Mouse (Mus musculus): ENCODE measurements around the gene Hist2h3c2. TPM values are rescaled to one million over a fixed set of nuclear protein-coding genes. Genes with fewer than 3 reads are reported as not detected.

Gene Hist2h3c2
- total and polyA plus RNA-seq, 3 experiments = 8.2 to 2,744 (median 1,897) TPM

DNA sequence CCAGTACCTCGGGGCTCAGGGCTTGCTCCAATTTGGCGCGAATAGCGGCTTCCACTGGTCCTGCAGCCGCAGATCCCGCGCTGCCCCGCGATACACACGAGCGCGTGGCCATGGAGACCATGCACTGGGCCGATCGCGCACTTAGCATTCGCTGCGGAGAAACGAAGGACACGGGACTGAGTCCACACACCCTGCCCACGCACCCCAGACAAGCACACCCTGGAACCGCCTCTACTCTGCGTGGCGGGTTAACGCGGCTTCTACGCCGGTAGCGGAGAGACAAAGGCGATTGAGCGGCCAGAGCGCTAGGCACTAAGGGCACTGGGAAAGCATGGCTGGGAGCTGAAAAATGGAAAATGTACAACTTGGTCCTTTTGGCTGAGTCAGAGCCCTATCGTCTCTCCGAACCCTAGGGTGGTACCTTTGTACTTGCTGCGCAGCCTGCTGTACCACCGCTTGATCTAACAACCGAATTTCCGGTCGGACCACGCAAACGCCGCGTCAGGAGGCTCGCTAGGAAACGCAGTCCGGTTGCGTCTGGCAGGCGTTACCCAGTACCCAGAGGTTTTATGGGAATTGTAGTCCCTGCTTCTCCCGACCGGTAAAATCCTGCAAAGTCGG lies 41.7 kb downstream of the Hist2h3c2 start:
- Histone ChIP-seq H3K27me3 (ENCODE audit: control insufficient read depth in 1 of 2, insufficient read depth in 2 of 2, low read length in 2 of 2) (no peaks in the 10 kb centered on the region), H3K27ac (ENCODE audit: control insufficient read depth, low read depth, low read length) (peak overlapping the region; percentile 87), H3K36me3 (ENCODE audit: control insufficient read depth in 1 of 2, insufficient read depth in 2 of 2, low read length in 2 of 2) (peaks cover 0 to 16% of the 10 kb centered on the region in 2 experiments; a peak in 2 of 4 replicates), H3K9me3 (replicated peaks; ENCODE audit: insufficient read depth, low read length) (no peaks in the 10 kb centered on the region), H3K79me2 (ENCODE audit: control insufficient read depth, insufficient read depth, low read length, poor library complexity) (peaks cover 9% of the 10 kb centered on the region; the same call in 1 of the 2 replicates), H3K9ac (ENCODE audit: control insufficient read depth, low read depth, low read length, poor library complexity, severe bottlenecking) (peak overlapping the region; percentile 79), H3K4me1 (ENCODE audit: control insufficient read depth in 1 of 2, insufficient read depth in 2 of 2, low read length in 2 of 2) (peaks cover 12 to 22% of the 10 kb centered on the region in 2 experiments), H3K4me3 (ENCODE audit: control insufficient read depth in 1 of 2, insufficient read depth in 1 of 2, low read depth in 2 of 2, low read length in 2 of 2) (peak overlapping the region; percentile 60 to 61)
- peak; percentile 99 for DNase-seq (ENCODE audit: low read depth, low spot score)
- peak; percentile 100 for TF ChIP-seq NELFE (IDR thresholded peaks at IDR 0.05; ENCODE audit: low read depth, low read length)
- no peak for TF ChIP-seq ZKSCAN1 (IDR thresholded peaks at IDR 0.05; ENCODE audit: low read depth, low read length)
- TF ChIP-seq POLR2AphosphoS5 (IDR thresholded peaks at IDR 0.05; ENCODE audit: borderline replicate concordance, low read depth, low read length) = peak; percentile 96; the same call in 1 of the 2 replicates
- TF ChIP-seq GABPA (IDR thresholded peaks at IDR 0.05; ENCODE audit: low read depth, low read length) = no peak
- TF ChIP-seq BHLHE40 (IDR thresholded peaks at IDR 0.05; ENCODE audit: borderline replicate concordance, low read depth, low read length) = peak; percentile 10
- peak; percentile 83 for TF ChIP-seq CHD2 (IDR thresholded peaks at IDR 0.05; ENCODE audit: low read length)
- TF ChIP-seq MXI1 (IDR thresholded peaks at IDR 0.05; ENCODE audit: low read depth, low read length) = peak; percentile 83
- TF ChIP-seq ELF1 (IDR thresholded peaks at IDR 0.05; ENCODE audit: low read depth, low read length) = peak; percentile 92
- peak; percentile 33; the same call in 1 of the 2 replicates for TF ChIP-seq MYB (IDR thresholded peaks at IDR 0.05; ENCODE audit: low read depth, low read length)
- 0 out of 2 replicates have a peak, but pooled peaks have one; percentile 59 for TF ChIP-seq MAZ (IDR thresholded peaks at IDR 0.05; ENCODE audit: low read depth, low read length)
- peak; percentile 94 for TF ChIP-seq CHD1 (IDR thresholded peaks at IDR 0.05; ENCODE audit: low read depth, low read length)
- peak; percentile 97 to 100 for TF ChIP-seq POLR2A (IDR thresholded peaks at IDR 0.05; ENCODE audit: control insufficient read depth in 1 of 2, insufficient read depth in 1 of 2, low read depth in 1 of 2, low read length in 2 of 2, poor library complexity in 1 of 2)
- peak; percentile 16; the same call in 1 of the 2 replicates for TF ChIP-seq SMC3 (IDR thresholded peaks at IDR 0.05; ENCODE audit: low read depth, low read length)
- peak; percentile 52 for TF ChIP-seq USF1 (IDR thresholded peaks at IDR 0.05; ENCODE audit: low read depth, low read length)
- TF ChIP-seq RAD21 (IDR thresholded peaks at IDR 0.05; ENCODE audit: low read depth, low read length) = no peak
- TF ChIP-seq TCF12 (IDR thresholded peaks at IDR 0.05; ENCODE audit: low read depth, low read length) = peak; percentile 82
- peak; percentile 21; the same call in 1 of the 2 replicates for TF ChIP-seq GATA1 (IDR thresholded peaks at IDR 0.05; ENCODE audit: low read depth, low read length)
- no peak for TF ChIP-seq USF2 (IDR thresholded peaks at IDR 0.05; ENCODE audit: borderline replicate concordance in 1 of 2, insufficient read depth in 1 of 2, low read depth in 1 of 2, low read length in 2 of 2)
- TF ChIP-seq E2F4 (IDR thresholded peaks at IDR 0.05; ENCODE audit: borderline replicate concordance, low read depth, low read length) = peak; percentile 78; the same call in 1 of the 2 replicates
- peak in 1 of 2 experiments; percentile 52; a peak in 2 of 4 replicates for TF ChIP-seq EP300 (IDR thresholded peaks at IDR 0.05; ENCODE audit: low read depth in 1 of 2, low read length in 2 of 2)
- TF ChIP-seq TBP (IDR thresholded peaks at IDR 0.05; ENCODE audit: low read depth, low read length) = peak; percentile 97
- peak; percentile 96 for TF ChIP-seq MYC (IDR thresholded peaks at IDR 0.05; ENCODE audit: low read depth, low read length)
- peak; percentile 74; the same call in 1 of the 2 replicates for TF ChIP-seq ETS1 (IDR thresholded peaks at IDR 0.05; ENCODE audit: low read depth, low read length)
- TF ChIP-seq TAL1 (IDR thresholded peaks at IDR 0.05; ENCODE audit: low read length) = no peak
- peak; percentile 97 for TF ChIP-seq SIN3A (IDR thresholded peaks at IDR 0.05; ENCODE audit: low read length)
- no peak; the same call in 1 of the 2 replicates for TF ChIP-seq MAFK (IDR thresholded peaks at IDR 0.05; ENCODE audit: borderline replicate concordance, low read depth, low read length)
- TF ChIP-seq MAX (IDR thresholded peaks at IDR 0.05; ENCODE audit: low read length) = peak; percentile 90
- no peak for TF ChIP-seq CTCF (IDR thresholded peaks at IDR 0.05 in 2 of 3, conservative IDR thresholded peaks at IDR 0.05 in 1 of 3; ENCODE audit: control insufficient read depth in 1 of 3, insufficient read depth in 1 of 3, low read depth in 2 of 3, low read length in 3 of 3, poor library complexity in 1 of 3, severe bottlenecking in 1 of 3)
- peak; percentile 100 for TF ChIP-seq HCFC1 (IDR thresholded peaks at IDR 0.05; ENCODE audit: low read depth, low read length)
- TF ChIP-seq ZNF384 (IDR thresholded peaks at IDR 0.05; ENCODE audit: low read depth, low read length) = no peak
- TF ChIP-seq KAT2A (conservative IDR thresholded peaks at IDR 0.05; ENCODE audit: low read depth, low read length) = peak; percentile 96
- no peak for TF ChIP-seq ZC3H11A (IDR thresholded peaks at IDR 0.05; ENCODE audit: low read depth, low read length)
- TF ChIP-seq JUND (IDR thresholded peaks at IDR 0.05; ENCODE audit: low read depth, low read length) = no peak
- TF ChIP-seq ZMIZ1 (IDR thresholded peaks at IDR 0.05; ENCODE audit: low read depth, low read length) = peak; percentile 96
- peak; percentile 69 for TF ChIP-seq NRF1 (IDR thresholded peaks at IDR 0.05; ENCODE audit: insufficient read depth, low read depth, low read length, poor library complexity, severe bottlenecking)
- 0 out of 2 replicates have a peak, but pooled peaks have one; percentile 60 for TF ChIP-seq RCOR1 (IDR thresholded peaks at IDR 0.05; ENCODE audit: low read depth, low read length)

All from MEL (cell line).